Mouse (Mus musculus) liver, embryonic 12.5 days (tissue): ENCODE results near the gene Cplx1. TPM values are rescaled to one million over a fixed set of nuclear protein-coding genes. Genes with fewer than 3 reads are reported as not detected.
A peak's percentile ranks its signal among the peaks of the same experiment; 100 is the strongest.

ENCODE experiments used
- ATAC-seq: fragments of 200-750 bp; cut with Nextera tagmentation; 2 replicates; pipeline ENCODE4 v1.8.0; 2017; ENCODE audit warnings: moderate number of reproducible peaks, mild to moderate bottlenecking, moderate library complexity
- H3K27ac ChIP-seq: fragments of 300-500 bp; sonication (generic); 2 replicates; pipeline ENCODE4 v1.5.1; 2016; ENCODE audit warnings: mild to moderate bottlenecking
- H3K27me3 ChIP-seq: fragments of 300-500 bp; sonication (generic); replicated peaks from 2 replicates; pipeline ENCODE4 v1.6.1; 2016; ENCODE audit warnings: mild to moderate bottlenecking, moderate library complexity
- H3K36me3 ChIP-seq: fragments of 300-500 bp; sonication (generic); 2 replicates; pipeline ENCODE4 v1.6.1; 2016; ENCODE audit warnings: mild to moderate bottlenecking, moderate library complexity
- H3K4me1 ChIP-seq: fragments of 300-500 bp; sonication (generic); 2 replicates; pipeline ENCODE4 v1.6.1; 2016
- H3K4me2 ChIP-seq: fragments of 300-500 bp; sonication (generic); 2 replicates; pipeline ENCODE4 v1.6.1; 2016; ENCODE audit warnings: mild to moderate bottlenecking, moderate library complexity
- H3K4me3 ChIP-seq: fragments of 300-500 bp; sonication (generic); 2 replicates; pipeline ENCODE4 v1.5.1; 2016; ENCODE audit warnings: mild to moderate bottlenecking, moderate library complexity
- H3K9ac ChIP-seq: fragments of 300-500 bp; sonication (generic); 2 replicates; pipeline ENCODE4 v1.6.1; 2016; ENCODE audit warnings: mild to moderate bottlenecking, moderate library complexity
- H3K9me3 ChIP-seq: fragments of 300-500 bp; sonication (generic); replicated peaks from 2 replicates; pipeline ENCODE4 v1.6.1; 2016; ENCODE audit warnings: mild to moderate bottlenecking, moderate library complexity
- WGBS: fragments of 180-500 bp; shearing (Covaris S2); methylation state at CpG from one replicate; pipeline ENCODE4 v1.1.7; 2016; ENCODE audit not compliant: insufficient replicate concordance; 5-methylcytosine and 5-hydroxymethylcytosine counted together
- polyA plus RNA-seq: library from polyadenylated mRNA; unstranded; fragments of >200 nt; fragmentation: Nextera tagmentation; extraction: Ambion mirVana; gene quantifications from 2 replicates; pipeline ENCODE4 v1.2.1, GENCODE M21; 2016

The Cplx1 gene
- polyA plus RNA-seq, result 0.07 TPM in 1 of 2 replicates, not detected in the other

GRCm38 (mm10) chr5:108549489-108550206 lies at the start of gene Cplx1:
TSS of gene Cplx1 (minus strand) at chr5:108550024.
- WGBS, result 2% methylated on average over 51 of the region's 56 CpGs
- Histone ChIP-seq H3K4me1 (0 out of 2 replicates have a peak, but pooled peaks cover 5% of the 10 kb centered on the region), H3K9ac (no peak within 1 kb of the TSS), H3K4me2 (peak within 1 kb of the TSS; percentile 50), H3K4me3 (peak within 1 kb of the TSS; percentile 14), H3K27me3 (peaks cover 94% of the 10 kb centered on the region), H3K27ac (no peak within 1 kb of the TSS), H3K9me3 (no peaks in the 10 kb centered on the region), H3K36me3 (no peaks in the 10 kb centered on the region)
- no peak for ATAC-seq

- no peaks in the 10 kb centered on the region for H3K9me3 ChIP-seq
- no peak for ATAC-seq
- no peak overlapping the region for H3K4me3 ChIP-seq
- H3K27ac ChIP-seq, result no peak overlapping the region
- H3K9ac ChIP-seq, result no peak overlapping the region
- H3K36me3 ChIP-seq, result peaks cover 97% of the 10 kb centered on the region
- no peaks in the 10 kb centered on the region for H3K4me1 ChIP-seq
- WGBS, result 88% methylated on average over 3 of the region's 3 CpGs
- H3K4me2 ChIP-seq, result no peak overlapping the region
- H3K27me3 ChIP-seq, result no peaks in the 10 kb centered on the region
These were observed 31.6 kb upstream of the Cplx1 start for GRCm38 (mm10) chr5:108581361-108581891.

DNA sequence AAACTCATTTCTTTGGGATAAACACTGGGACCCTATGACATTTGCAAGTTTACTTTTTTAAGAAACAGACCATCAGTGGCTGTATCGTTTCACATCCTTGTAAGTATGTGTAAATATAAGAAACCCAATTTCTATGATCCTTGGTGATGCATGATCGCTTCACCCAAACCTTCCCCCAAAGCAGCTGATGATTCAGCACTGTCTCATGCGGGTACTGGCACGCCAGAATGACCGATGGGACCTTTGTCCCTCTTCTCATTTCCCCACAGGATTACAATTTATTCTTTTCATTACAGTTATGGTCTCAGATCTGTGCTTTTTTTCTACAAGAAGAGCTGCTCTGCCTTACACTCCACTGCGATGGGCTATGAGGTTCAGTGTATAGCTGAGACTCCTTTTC lies 23.2 kb upstream of the Cplx1 start:
- no peak overlapping the region for H3K27ac ChIP-seq
- peaks cover 95% of the 10 kb centered on the region for H3K36me3 ChIP-seq
- no peak overlapping the region for H3K9ac ChIP-seq
- no peak for ATAC-seq
- H3K27me3 ChIP-seq, result no peaks in the 10 kb centered on the region
- no peaks in the 10 kb centered on the region for H3K9me3 ChIP-seq
- no peak overlapping the region for H3K4me2 ChIP-seq
- 90% methylated on average over 6 of the region's 6 CpGs for WGBS
- H3K4me3 ChIP-seq, result no peak overlapping the region
- H3K4me1 ChIP-seq, result no peaks in the 10 kb centered on the region

GRCm38 (mm10) chr5:108570991-108571390 lies 21.2 kb upstream of the Cplx1 start:
- Histone ChIP-seq H3K4me2 (no peak overlapping the region), H3K9ac (no peak overlapping the region), H3K9me3 (no peaks in the 10 kb centered on the region), H3K4me1 (no peaks in the 10 kb centered on the region), H3K27ac (no peak overlapping the region), H3K36me3 (peaks cover 86% of the 10 kb centered on the region), H3K4me3 (no peak overlapping the region), H3K27me3 (no peaks in the 10 kb centered on the region)
- 79% methylated on average over 1 of the region's 1 CpGs for WGBS
- no peak for ATAC-seq

- Histone ChIP-seq H3K27me3 (no peaks in the 10 kb centered on the region), H3K4me1 (no peaks in the 10 kb centered on the region), H3K36me3 (peaks cover 52% of the 10 kb centered on the region), H3K9ac (no peak overlapping the region), H3K4me2 (no peak overlapping the region), H3K27ac (no peak overlapping the region), H3K9me3 (no peaks in the 10 kb centered on the region), H3K4me3 (no peak overlapping the region)
- 82% methylated on average over 2 of the region's 2 CpGs for WGBS
- no peak for ATAC-seq
These were observed 17.3 kb upstream of the Cplx1 start for GRCm38 (mm10) chr5:108567104-108567503.

DNA sequence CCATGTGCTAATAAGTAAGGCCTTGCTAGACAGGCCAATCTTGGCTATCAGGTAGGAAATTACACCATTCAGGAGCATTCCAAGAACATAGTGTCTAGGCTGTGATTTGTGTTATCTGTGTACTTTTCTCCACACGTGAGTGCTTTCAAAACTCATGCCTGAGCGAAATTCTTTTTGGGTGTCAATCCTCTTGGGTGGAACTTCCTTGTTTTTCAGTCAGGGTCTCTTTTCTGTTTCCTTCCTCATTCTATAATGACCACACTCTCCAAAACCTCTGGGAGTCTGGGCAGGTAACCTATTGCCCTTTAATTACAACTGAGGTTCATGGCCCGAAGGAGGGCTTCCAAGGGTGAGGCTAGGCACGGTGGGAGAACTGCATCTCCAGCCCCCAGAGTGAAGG lies 16.7 kb upstream of the Cplx1 start:
- Histone ChIP-seq H3K9ac (no peak overlapping the region), H3K4me1 (no peaks in the 10 kb centered on the region), H3K36me3 (peaks cover 46% of the 10 kb centered on the region), H3K27me3 (no peaks in the 10 kb centered on the region), H3K27ac (no peak overlapping the region), H3K9me3 (no peaks in the 10 kb centered on the region), H3K4me2 (no peak overlapping the region), H3K4me3 (no peak overlapping the region)
- WGBS, result 56% methylated on average over 4 of the region's 4 CpGs
- no peak for ATAC-seq

GRCm38 (mm10) chr5:108565381-108565780 lies 15.6 kb upstream of the Cplx1 start:
- H3K9me3 ChIP-seq, result no peaks in the 10 kb centered on the region
- no peak overlapping the region for H3K27ac ChIP-seq
- peaks cover 35% of the 10 kb centered on the region for H3K36me3 ChIP-seq
- H3K4me3 ChIP-seq, result no peak overlapping the region
- no peaks in the 10 kb centered on the region for H3K27me3 ChIP-seq
- no peak overlapping the region for H3K9ac ChIP-seq
- H3K4me1 ChIP-seq, result no peaks in the 10 kb centered on the region
- WGBS, result 68% methylated on average over 2 of the region's 2 CpGs
- H3K4me2 ChIP-seq, result no peak overlapping the region
- no peak for ATAC-seq

DNA sequence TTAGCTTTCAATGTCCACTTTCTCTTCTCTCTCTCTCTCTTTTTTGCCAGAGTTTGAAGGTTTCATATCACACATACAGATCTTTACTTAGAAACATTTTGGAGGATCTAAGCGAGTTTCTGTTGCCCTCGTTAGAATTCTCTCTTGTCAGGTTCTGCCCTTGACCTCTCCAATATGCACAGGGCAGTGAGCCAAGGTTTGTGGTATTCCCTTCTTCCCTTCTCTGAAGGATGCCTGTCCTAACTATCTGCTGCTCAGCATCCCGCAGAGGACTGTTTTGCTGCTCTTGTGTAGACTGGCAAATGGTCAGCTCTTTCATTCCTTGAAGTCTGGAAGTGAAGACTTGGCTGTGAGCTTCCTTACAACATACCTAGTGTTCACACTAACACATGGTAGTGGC lies 14.5 kb upstream of the Cplx1 start:
- Histone ChIP-seq H3K9me3 (no peaks in the 10 kb centered on the region), H3K36me3 (peaks cover 24% of the 10 kb centered on the region), H3K4me1 (no peaks in the 10 kb centered on the region), H3K4me3 (no peak overlapping the region), H3K9ac (no peak overlapping the region), H3K27ac (no peak overlapping the region), H3K4me2 (no peak overlapping the region), H3K27me3 (no peaks in the 10 kb centered on the region)
- WGBS, result 83% methylated on average over 3 of the region's 3 CpGs
- ATAC-seq, result no peak

GRCm38 (mm10) chr5:108562483-108562882 lies 12.7 kb upstream of the Cplx1 start:
- H3K4me3 ChIP-seq, result no peak overlapping the region
- H3K4me2 ChIP-seq, result no peak overlapping the region
- no peak for ATAC-seq
- no peaks in the 10 kb centered on the region for H3K4me1 ChIP-seq
- 0 out of 2 replicates have a peak, but pooled peaks cover 10% of the 10 kb centered on the region for H3K27me3 ChIP-seq
- 63% methylated on average over 2 of the region's 2 CpGs for WGBS
- H3K9me3 ChIP-seq, result no peaks in the 10 kb centered on the region
- peaks cover 6% of the 10 kb centered on the region for H3K36me3 ChIP-seq
- no peak overlapping the region for H3K27ac ChIP-seq
- no peak overlapping the region for H3K9ac ChIP-seq

DNA sequence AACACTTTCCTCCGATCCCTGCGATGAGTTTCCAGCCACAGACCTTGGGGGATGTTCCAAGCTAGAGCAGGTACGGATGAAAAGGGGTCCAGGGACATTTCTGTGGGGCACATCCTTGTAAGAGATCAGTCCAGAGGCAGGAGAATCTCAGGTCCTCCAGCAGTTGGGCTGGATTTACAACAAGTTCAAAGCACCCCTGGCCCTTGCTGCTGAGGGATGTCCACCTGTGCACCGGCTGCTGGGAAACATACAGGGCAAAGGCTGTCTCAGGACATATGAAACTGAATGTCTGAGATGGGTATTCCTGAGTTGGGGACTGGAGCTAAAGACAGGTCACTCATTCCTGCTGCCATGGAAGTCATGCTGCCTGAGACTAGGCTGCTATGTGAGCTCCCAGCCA lies 7.2 kb upstream of the Cplx1 start:
- H3K4me1 ChIP-seq, result no peaks in the 10 kb centered on the region
- no peaks in the 10 kb centered on the region for H3K36me3 ChIP-seq
- ATAC-seq, result no peak
- no peak overlapping the region for H3K9ac ChIP-seq
- no peaks in the 10 kb centered on the region for H3K9me3 ChIP-seq
- H3K27ac ChIP-seq, result no peak overlapping the region
- H3K27me3 ChIP-seq, result peaks cover 44% of the 10 kb centered on the region
- no peak overlapping the region for H3K4me3 ChIP-seq
- no peak overlapping the region for H3K4me2 ChIP-seq
- WGBS, result 66% methylated on average over 4 of the region's 4 CpGs

GRCm38 (mm10) chr5:108554041-108554440 lies 4.2 kb upstream of the Cplx1 start:
- H3K27ac ChIP-seq, result no peak overlapping the region
- H3K27me3 ChIP-seq, result peaks cover 73% of the 10 kb centered on the region
- ATAC-seq, result no peak
- H3K4me2 ChIP-seq, result no peak overlapping the region
- H3K4me3 ChIP-seq, result no peak overlapping the region
- H3K4me1 ChIP-seq, result 0 out of 2 replicates have a peak, but pooled peaks cover 5% of the 10 kb centered on the region
- H3K9ac ChIP-seq, result no peak overlapping the region
- 50% methylated on average over 1 of the region's 1 CpGs for WGBS
- no peaks in the 10 kb centered on the region for H3K36me3 ChIP-seq
- H3K9me3 ChIP-seq, result no peaks in the 10 kb centered on the region

DNA sequence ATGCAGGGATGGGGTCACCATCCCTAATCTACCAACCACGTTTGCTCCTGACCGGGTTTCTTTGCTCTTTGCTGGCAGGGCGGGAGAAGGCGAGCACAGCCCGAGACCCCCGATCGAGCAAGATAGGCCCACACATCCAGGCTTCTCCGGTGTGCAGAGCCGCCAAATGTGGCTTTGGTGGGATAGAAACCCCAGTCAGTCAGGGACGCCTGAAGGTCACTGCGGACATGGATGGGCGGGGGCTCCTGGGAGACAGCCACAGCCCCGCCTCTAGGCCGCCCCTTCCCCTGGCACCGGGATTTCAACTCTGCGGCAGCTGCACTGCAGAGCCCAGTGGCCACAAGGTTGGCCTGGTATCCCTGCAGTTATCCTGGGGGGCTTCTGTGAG lies 377 bp upstream of the Cplx1 start:
- Histone ChIP-seq H3K4me3 (peak overlapping the region; percentile 14), H3K9ac (no peak overlapping the region), H3K27ac (no peak overlapping the region), H3K4me2 (peak overlapping the region; percentile 50), H3K4me1 (0 out of 2 replicates have a peak, but pooled peaks cover 5% of the 10 kb centered on the region), H3K36me3 (no peaks in the 10 kb centered on the region), H3K27me3 (peaks cover 96% of the 10 kb centered on the region), H3K9me3 (no peaks in the 10 kb centered on the region)
- ATAC-seq, result no peak
- WGBS, result 8% methylated on average over 16 of the region's 16 CpGs
